Mouse (Mus musculus): ENCODE data around the gene Ldlrad2. TPM values are rescaled to one million over a fixed set of nuclear protein-coding genes. Genes with fewer than 3 reads are reported as not detected.

Gene Ldlrad2
- total RNA-seq (2023): not detected

DNA sequence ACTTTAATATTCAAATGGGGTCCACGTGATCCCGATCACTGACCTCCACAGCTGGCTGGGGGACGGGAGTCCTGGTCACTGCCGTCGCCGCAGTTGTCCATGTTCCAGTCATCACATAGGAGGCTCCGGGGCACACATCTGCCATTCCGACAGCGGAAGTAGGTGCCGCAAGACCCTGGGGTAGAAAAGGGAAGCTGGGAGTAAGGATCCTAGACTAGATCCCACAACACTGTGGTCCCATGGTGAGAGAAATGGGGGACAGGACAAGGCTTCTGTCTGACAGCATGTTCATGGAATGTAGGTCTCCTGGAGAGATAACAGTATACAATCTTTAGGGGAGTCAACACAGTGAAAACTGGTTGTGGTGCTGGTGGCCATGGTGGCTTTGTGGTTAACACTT lies at the start of gene Ldlrad2:
Ldlrad2 (minus strand) TSS at position 101 of the 400 bp plus-strand sequence.

DNA sequence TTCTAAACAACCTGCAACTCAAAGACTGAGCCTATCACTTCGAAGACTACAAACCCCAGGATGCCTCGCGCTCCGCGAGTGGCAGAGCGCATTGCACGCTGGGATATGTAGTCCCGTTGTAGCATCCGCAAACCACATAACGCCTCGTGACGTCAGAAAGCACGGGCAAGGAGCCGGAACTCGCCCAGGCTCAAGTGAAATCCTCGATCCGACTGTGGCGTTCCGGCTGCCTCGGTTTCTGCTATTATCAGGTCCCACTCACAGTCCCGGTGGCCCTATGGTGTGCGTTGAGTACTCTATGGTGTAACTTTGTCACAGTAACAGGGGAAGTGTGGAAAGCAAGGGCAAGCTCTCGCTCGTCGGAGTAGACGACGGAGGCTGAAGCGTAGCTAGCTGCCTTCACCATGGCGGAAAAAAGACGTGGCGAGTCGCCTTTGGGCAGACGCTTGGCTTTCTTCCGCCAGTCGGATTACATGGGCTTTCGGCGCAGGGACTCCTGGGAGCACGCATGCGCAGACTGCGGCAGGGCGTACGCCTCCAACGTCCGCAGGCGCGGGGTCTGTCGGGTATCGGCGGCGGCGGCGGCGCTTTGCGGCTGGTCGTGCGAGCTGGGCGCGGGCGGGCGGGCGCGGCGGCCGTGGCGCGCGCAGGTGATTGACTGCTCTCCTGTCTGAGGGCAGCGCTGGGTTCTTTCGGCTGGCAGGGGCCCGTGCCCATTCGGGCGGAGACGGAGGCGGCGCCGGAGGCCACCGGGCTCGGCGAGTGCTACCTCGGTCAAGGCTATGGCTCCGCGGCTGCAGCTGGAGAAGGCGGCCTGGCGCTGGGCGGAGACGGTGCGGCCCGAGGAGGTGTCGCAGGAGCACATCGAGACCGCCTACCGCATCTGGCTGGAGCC lies 19.5 kb upstream of the Ldlrad2 start, which contains the start of gene Usp48:
Usp48 (plus strand) TSS at position 155 of the 895 bp plus-strand sequence.

Other genes with a start within 250 kb of the Ldlrad2 start
- gene Cdc42, start 216.8 kb downstream of the Ldlrad2 start, total RNA-seq (2023): 100 to 1,000 TPM; 574 to 635 TPM
- gene Cela3a, start 164.8 kb downstream of the Ldlrad2 start, total RNA-seq (2023): not detected
- under 1 TPM in 1 of 2 experiments, not detected in 1; 0.79 TPM for gene Cela3b, start 144.0 kb downstream of the Ldlrad2 start, total RNA-seq (2023)
- gene 1700013G24Rik, start 121.3 kb downstream of the Ldlrad2 start, total RNA-seq (2023): not detected
- gene Hspg2, start 105.8 kb downstream of the Ldlrad2 start, total RNA-seq (2023): under 1 TPM; 0.33 to 0.58 TPM
- 100 to 1,000 TPM; 157 to 158 TPM for gene Usp48, start 19.2 kb upstream of the Ldlrad2 start, total RNA-seq (2023)
- gene Rap1gap, start 90.2 kb upstream of the Ldlrad2 start, total RNA-seq (2023): 1 to 10 TPM; 1.5 to 3.2 TPM
- gene Alpl, start 221.8 kb upstream of the Ldlrad2 start, total RNA-seq (2023): under 1 TPM in 1 of 2 experiments, not detected in 1; 0.79 TPM